Mouse (Mus musculus) heart, embryonic 12.5 days (tissue): ENCODE data around the gene Impdh1. TPM values are rescaled to one million over a fixed set of nuclear protein-coding genes. Genes with fewer than 3 reads are reported as not detected.
A peak's percentile ranks its signal among the peaks of the same experiment; 100 is the strongest.
"Not testable (repeated sequence)": the region's sequence is repeated elsewhere in the genome, so short reads cannot be mapped to it uniquely, and the experiment has no call there.

Experiments used
- ATAC-seq: fragments of 200-750 bp; cut with Nextera tagmentation; 2 replicates; pipeline ENCODE4 v1.8.0; 2017; ENCODE audit warnings: moderate TSS enrichment, moderate library complexity; ENCODE audit not compliant: insufficient number of reproducible peaks, low FRiP score
- H3K27ac ChIP-seq: fragments of 300-500 bp; sonication (generic); 2 replicates; pipeline ENCODE4 v1.5.1; 2016; ENCODE audit warnings: mild to moderate bottlenecking, moderate library complexity; ENCODE audit not compliant: poor library complexity, severe bottlenecking
- H3K27me3 ChIP-seq: fragments of 300-500 bp; sonication (generic); replicated peaks from 2 replicates; pipeline ENCODE4 v1.6.1; 2016; ENCODE audit warnings: mild to moderate bottlenecking, moderate library complexity
- H3K36me3 ChIP-seq: fragments of 300-500 bp; sonication (generic); 2 replicates; pipeline ENCODE4 v1.6.1; 2016; ENCODE audit warnings: mild to moderate bottlenecking, moderate library complexity
- H3K4me1 ChIP-seq: fragments of 300-500 bp; sonication (generic); replicated peaks from 2 replicates; pipeline ENCODE4 v1.6.1; 2016; ENCODE audit warnings: mild to moderate bottlenecking
- H3K4me2 ChIP-seq: fragments of 300-500 bp; sonication (generic); 2 replicates; pipeline ENCODE4 v1.6.1; 2016; ENCODE audit warnings: mild to moderate bottlenecking, moderate library complexity
- H3K4me3 ChIP-seq: fragments of 300-500 bp; sonication (generic); 2 replicates; pipeline ENCODE4 v1.5.1; 2016; ENCODE audit warnings: mild to moderate bottlenecking
- H3K9ac ChIP-seq: fragments of 300-500 bp; sonication (generic); 2 replicates; pipeline ENCODE4 v1.6.1; 2016; ENCODE audit warnings: mild to moderate bottlenecking, moderate library complexity
- H3K9me3 ChIP-seq: fragments of 300-500 bp; sonication (generic); replicated peaks from 2 replicates; pipeline ENCODE4 v1.6.1; 2016; ENCODE audit warnings: mild to moderate bottlenecking, moderate library complexity
- WGBS: fragments of 180-500 bp; shearing (Covaris S2); methylation state at CpG from one replicate; pipeline ENCODE4 v1.1.7; 2016; 5-methylcytosine and 5-hydroxymethylcytosine counted together
- polyA plus RNA-seq: library from polyadenylated mRNA; unstranded; fragments of >200 nt; fragmentation: Nextera tagmentation; extraction: Ambion mirVana; gene quantifications from 2 replicates; pipeline ENCODE4 v1.2.1, GENCODE M21; 2016

Impdh1 gene
- polyA plus RNA-seq, 1 experiment from 2014 or later = 40.8 TPM

DNA sequence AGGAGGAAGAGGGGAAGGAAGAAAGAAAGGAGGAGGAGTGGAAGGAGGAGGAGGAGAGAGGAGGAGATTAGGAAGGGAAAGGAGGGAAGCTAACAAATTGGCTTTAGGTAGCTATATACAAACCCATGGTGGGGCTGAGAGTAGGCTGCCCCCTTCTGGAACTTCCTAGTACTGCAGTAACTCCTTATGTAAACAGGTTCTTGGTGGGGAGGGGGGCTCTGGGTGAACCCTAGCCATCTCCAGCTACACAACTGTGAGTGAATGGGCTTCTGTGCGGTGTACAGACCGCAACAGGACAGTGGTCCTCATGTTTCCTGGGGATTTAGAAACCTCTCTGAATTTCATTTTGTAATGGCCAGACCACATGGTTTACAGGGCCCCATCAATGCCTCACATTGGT lies 24.6 kb upstream of the Impdh1 start:
- no peaks in the 10 kb centered on the region for H3K27me3 ChIP-seq
- H3K4me1 ChIP-seq = 0 out of 2 replicates have a peak, but pooled peaks cover 6% of the 10 kb centered on the region
- ATAC-seq = no peak
- H3K4me2 ChIP-seq = no peak overlapping the region
- no peak overlapping the region for H3K4me3 ChIP-seq
- 29% methylated on average over 2 of the region's 2 CpGs for WGBS
- no peak overlapping the region for H3K9ac ChIP-seq
- no peaks in the 10 kb centered on the region for H3K9me3 ChIP-seq
- no peak overlapping the region for H3K27ac ChIP-seq
- H3K36me3 ChIP-seq = no peaks in the 10 kb centered on the region

DNA sequence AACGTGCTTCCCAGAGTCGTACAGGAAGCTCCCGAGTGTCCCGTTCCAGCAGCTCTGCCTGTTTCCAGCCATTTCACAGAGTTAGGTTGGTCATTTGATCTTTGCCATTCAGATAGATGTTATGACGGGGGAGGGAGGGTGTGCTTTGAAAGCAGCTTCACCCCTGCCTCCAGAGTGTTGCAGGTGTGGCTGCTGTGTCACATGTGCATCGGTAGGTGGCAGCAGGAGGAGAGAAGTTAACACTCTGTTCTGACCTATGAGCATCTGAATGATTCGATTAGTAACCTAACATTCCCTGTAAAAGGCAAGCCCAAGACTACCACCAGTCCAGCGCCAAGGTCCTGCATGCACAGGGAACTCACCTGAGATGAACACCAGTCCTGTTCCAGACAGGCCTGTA lies 18.1 kb upstream of the Impdh1 start:
- Histone ChIP-seq H3K4me3 (no peak overlapping the region), H3K4me2 (no peak overlapping the region), H3K4me1 (peaks cover 7% of the 10 kb centered on the region; the same call in 1 of the 2 replicates), H3K9ac (no peak overlapping the region), H3K27ac (no peak overlapping the region), H3K36me3 (no peaks in the 10 kb centered on the region), H3K9me3 (no peaks in the 10 kb centered on the region), H3K27me3 (no peaks in the 10 kb centered on the region)
- 0 out of 2 replicates have a peak, but pooled peaks have one; percentile 11 for ATAC-seq
- 46% methylated on average over 8 of the region's 8 CpGs for WGBS

DNA sequence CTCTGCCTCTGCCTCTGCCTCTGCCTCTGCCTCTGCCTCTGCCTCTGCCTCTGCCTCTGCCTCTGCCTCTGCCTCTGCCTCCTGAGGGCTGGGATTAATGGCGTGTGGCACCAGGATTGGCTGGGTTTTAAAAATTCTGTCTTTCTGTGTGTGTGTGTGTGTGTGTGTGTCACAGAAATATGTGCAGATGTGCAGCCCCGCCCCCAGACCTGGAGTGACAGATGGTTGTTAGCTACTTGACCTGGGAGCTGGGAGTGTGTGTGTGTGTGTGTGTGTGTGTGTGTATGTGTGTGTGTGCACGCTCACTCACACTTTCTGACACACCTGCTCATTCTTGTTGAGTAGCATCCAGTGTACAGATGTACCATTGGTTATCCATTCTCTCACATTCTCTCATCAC lies 17.5 kb upstream of the Impdh1 start:
- ATAC-seq = no peak
- WGBS = 69% methylated on average over 3 of the region's 3 CpGs
- no peaks in the 10 kb centered on the region for H3K36me3 ChIP-seq

DNA sequence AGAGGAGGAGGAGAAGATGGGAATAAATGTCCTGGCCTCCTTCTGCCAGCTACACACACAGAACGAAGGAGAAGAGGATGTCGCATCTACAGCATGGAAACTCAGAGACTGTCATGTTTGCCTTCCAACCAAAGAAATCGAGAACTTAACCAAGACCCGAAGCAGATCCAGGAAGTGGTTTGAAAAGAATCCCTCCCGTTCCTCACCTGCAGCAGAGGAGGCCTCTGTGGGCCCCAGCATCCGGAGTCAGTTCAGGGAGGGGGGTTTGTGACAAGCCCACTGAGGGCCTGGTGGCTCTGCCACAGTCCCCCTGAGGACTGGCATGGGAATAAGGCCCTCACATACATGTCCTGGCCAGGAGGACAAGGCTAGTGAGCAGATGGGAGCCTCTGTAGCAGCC lies 16.2 kb upstream of the Impdh1 start:
- Histone ChIP-seq H3K36me3 (no peaks in the 10 kb centered on the region), H3K4me1 (peaks cover 10% of the 10 kb centered on the region; the same call in 1 of the 2 replicates), H3K27ac (no peak overlapping the region), H3K4me3 (no peak overlapping the region), H3K27me3 (no peaks in the 10 kb centered on the region), H3K9ac (no peak overlapping the region), H3K9me3 (no peaks in the 10 kb centered on the region), H3K4me2 (no peak overlapping the region)
- 71% methylated on average over 6 of the region's 6 CpGs for WGBS
- no peak for ATAC-seq

More for the DNA sequence above, 17.5 kb upstream of the Impdh1 start:
- H3K4me1 ChIP-seq = peaks cover 10% of the 10 kb centered on the region; the same call in 1 of the 2 replicates
- H3K27ac ChIP-seq = no peak overlapping the region
- H3K4me3 ChIP-seq = no peak overlapping the region
- no peak overlapping the region for H3K9ac ChIP-seq
- H3K9me3 ChIP-seq = no peaks in the 10 kb centered on the region
- H3K4me2 ChIP-seq = no peak overlapping the region
- no peaks in the 10 kb centered on the region for H3K27me3 ChIP-seq

- WGBS = 87% methylated on average over 3 of the region's 3 CpGs
- Histone ChIP-seq H3K27ac (no peak overlapping the region), H3K36me3 (no peaks in the 10 kb centered on the region), H3K4me2 (no peak overlapping the region), H3K27me3 (no peaks in the 10 kb centered on the region), H3K4me3 (no peak overlapping the region), H3K4me1 (peaks cover 10% of the 10 kb centered on the region; the same call in 1 of the 2 replicates), H3K9me3 (no peaks in the 10 kb centered on the region), H3K9ac (no peak overlapping the region)
- no peak for ATAC-seq
These were observed 15.6 kb upstream of the Impdh1 start for GRCm38 (mm10) chr6:29231799-29232198.

DNA sequence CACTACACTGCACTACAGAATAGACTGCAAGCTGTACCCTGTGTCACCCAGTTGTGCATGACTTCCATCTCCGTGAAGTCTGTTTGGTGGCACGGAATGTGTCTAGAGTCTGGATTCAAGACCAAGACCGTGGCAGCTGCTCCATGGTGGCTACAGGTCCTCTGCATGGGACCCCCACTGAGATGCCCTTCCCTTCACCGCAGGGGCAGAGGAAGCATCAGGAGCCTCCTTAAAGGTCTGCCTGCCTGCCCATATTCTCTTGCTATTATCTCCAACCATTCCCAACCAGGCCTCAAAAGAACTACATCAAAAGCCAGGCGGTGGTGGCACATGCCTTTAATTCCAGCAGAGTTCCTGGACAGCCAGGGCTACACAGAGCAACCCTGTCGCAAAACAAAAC lies 14.2 kb upstream of the Impdh1 start:
- Histone ChIP-seq H3K9ac (no peak overlapping the region), H3K4me1 (peaks cover 10% of the 10 kb centered on the region; the same call in 1 of the 2 replicates), H3K27ac (no peak overlapping the region), H3K36me3 (no peaks in the 10 kb centered on the region), H3K4me3 (no peak overlapping the region), H3K27me3 (no peaks in the 10 kb centered on the region), H3K4me2 (no peak overlapping the region), H3K9me3 (no peaks in the 10 kb centered on the region)
- no peak for ATAC-seq
- 54% methylated on average over 6 of the region's 6 CpGs for WGBS

DNA sequence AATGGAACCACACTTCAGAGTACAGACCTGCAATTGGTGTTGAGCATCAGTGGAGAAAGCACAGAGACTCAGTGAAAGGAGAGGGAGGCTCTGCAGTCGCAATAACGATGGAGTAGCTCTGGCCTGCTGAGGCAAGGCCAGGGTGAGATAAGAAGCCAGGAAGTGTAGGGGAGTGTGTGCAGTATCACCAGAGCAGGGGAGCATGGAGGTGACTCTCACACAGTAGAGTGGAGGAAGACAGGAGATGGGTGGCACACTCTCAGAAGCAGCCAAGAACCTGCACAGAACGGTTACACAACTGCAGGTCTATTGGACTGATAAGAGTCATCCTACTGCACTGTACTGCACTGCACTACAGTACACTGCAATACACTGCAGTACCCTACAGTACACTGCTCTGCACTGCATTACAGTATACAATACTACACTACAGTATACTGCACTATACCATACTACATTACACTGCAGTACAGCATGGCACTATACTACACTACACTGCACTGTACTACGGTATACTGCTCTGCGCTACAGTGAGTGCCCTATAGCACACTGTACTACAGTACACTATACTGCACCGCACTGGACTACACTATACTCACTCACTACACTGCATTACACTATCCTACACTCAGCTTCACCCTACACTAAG lies 13.2 kb upstream of the Impdh1 start:
- 56% methylated on average over 6 of the region's 6 CpGs for WGBS
- no peak overlapping the region for H3K4me3 ChIP-seq
- peak; percentile 67 for ATAC-seq

GRCm38 (mm10) chr6:29217717-29218116 lies 1.6 kb upstream of the Impdh1 start:
- H3K9me3 ChIP-seq, H3K27ac ChIP-seq, H3K9ac ChIP-seq, ATAC-seq, H3K4me2 ChIP-seq, H3K36me3 ChIP-seq, H3K4me3 ChIP-seq: not testable (repeated sequence)
- Histone ChIP-seq H3K4me1 (peaks cover 20% of the 10 kb centered on the region), H3K27me3 (peaks cover 14% of the 10 kb centered on the region)
- 76% methylated on average over 3 of the region's 3 CpGs for WGBS

More for the DNA sequence above, 13.2 kb upstream of the Impdh1 start:
- Histone ChIP-seq H3K4me2 (no peak overlapping the region), H3K36me3 (no peaks in the 10 kb centered on the region), H3K9me3 (no peaks in the 10 kb centered on the region), H3K27me3 (no peaks in the 10 kb centered on the region), H3K9ac (no peak overlapping the region), H3K4me1 (peaks cover 10% of the 10 kb centered on the region; the same call in 1 of the 2 replicates), H3K27ac (no peak overlapping the region)

DNA sequence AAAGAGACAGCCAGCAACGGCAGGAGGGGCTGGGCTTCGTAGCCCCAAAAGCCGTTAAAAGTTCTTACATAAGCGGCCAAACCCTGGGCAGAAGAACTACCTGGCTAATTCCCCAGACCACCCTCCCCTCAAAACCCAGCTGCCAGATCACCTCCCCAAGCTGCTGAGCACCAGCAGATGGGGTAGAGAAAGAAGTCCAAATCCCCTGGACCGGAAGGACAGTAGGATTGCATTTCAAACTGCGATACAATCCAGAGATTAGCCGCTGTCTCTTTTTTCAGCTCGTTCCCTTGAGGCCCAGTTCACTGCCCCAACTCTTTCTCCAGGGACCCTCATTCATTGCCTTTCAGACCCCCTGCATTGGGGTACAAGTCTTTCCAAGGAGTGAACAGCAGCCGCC lies 983 bp downstream of the Impdh1 start:
- no peak for ATAC-seq
- Histone ChIP-seq H3K4me3 (peak overlapping the region; percentile 78), H3K27me3 (peaks cover 14% of the 10 kb centered on the region), H3K36me3 (no peaks in the 10 kb centered on the region), H3K27ac (no peak overlapping the region), H3K4me1 (peaks cover 33% of the 10 kb centered on the region), H3K4me2 (peak overlapping the region; percentile 97), H3K9me3 (no peaks in the 10 kb centered on the region), H3K9ac (peak overlapping the region; percentile 73)
- 22% methylated on average over 9 of the region's 9 CpGs for WGBS

- Histone ChIP-seq H3K4me1 (peaks cover 33% of the 10 kb centered on the region), H3K36me3 (no peaks in the 10 kb centered on the region), H3K27ac (no peak overlapping the region), H3K9ac (no peak overlapping the region), H3K4me3 (no peak overlapping the region), H3K27me3 (peaks cover 14% of the 10 kb centered on the region), H3K4me2 (peak overlapping the region; percentile 97), H3K9me3 (no peaks in the 10 kb centered on the region)
- ATAC-seq = no peak
- WGBS = 48% methylated on average over 5 of the region's 5 CpGs
These were observed 1.4 kb downstream of the Impdh1 start for GRCm38 (mm10) chr6:29214776-29215175.

DNA sequence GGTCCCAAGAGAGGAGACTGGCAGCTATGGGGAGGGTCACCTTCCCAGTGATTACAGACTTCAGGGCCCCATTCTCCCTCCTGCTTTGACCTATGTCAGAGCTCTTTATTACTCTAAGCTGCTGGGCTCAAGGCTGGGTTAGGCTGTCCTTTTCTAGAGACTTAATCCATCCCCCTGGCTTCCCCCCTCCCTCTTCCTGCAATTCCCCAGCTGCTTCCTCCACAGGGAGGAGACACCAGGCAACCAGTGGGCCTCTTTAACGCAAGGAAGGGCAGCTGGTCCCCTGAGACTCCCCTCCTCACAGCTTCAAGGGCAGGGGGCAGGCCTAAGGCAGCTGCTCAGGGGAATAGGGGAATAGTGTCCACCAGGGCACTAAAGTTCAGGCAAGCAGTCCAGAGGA lies 1.9 kb downstream of the Impdh1 start:
- H3K4me3 ChIP-seq = no peak overlapping the region
- H3K27ac ChIP-seq = no peak overlapping the region
- no peaks in the 10 kb centered on the region for H3K9me3 ChIP-seq
- H3K27me3 ChIP-seq = peaks cover 14% of the 10 kb centered on the region
- no peaks in the 10 kb centered on the region for H3K36me3 ChIP-seq
- H3K4me1 ChIP-seq = peaks cover 33% of the 10 kb centered on the region
- WGBS = 13% methylated on average over 1 of the region's 1 CpGs
- peak overlapping the region; percentile 6; the same call in 1 of the 2 replicates for H3K9ac ChIP-seq
- 0 out of 2 replicates have a peak overlapping the region, but pooled peaks have one; percentile 4 for H3K4me2 ChIP-seq
- ATAC-seq = no peak

GRCm38 (mm10) chr6:29213436-29213835 lies 2.7 kb downstream of the Impdh1 start:
- H3K4me1 ChIP-seq = peaks cover 33% of the 10 kb centered on the region

More at GRCm38 (mm10) chr6:29213436-29213835, 2.7 kb downstream of the Impdh1 start:
- Histone ChIP-seq H3K4me2 (no peak overlapping the region), H3K36me3 (no peaks in the 10 kb centered on the region), H3K9ac (no peak overlapping the region), H3K27me3 (peaks cover 14% of the 10 kb centered on the region), H3K27ac (no peak overlapping the region), H3K4me3 (no peak overlapping the region), H3K9me3 (no peaks in the 10 kb centered on the region)
- WGBS = 54% methylated on average over 5 of the region's 5 CpGs
- no peak for ATAC-seq
